Mouse (Mus musculus) midbrain, embryonic 10.5 days (tissue): ENCODE measurements around the gene Fam219a. TPM values are rescaled to one million over a fixed set of nuclear protein-coding genes. Genes with fewer than 3 reads are reported as not detected.
A peak's percentile ranks its signal among the peaks of the same experiment; 100 is the strongest.

Experiments used
- DNase-seq: peaks from one replicate; pipeline ENCODE4 v3.0.0-alpha.2; 2017; ENCODE audit warnings: low spot score
- H3K27ac ChIP-seq: fragments of 300-500 bp; sonication (generic); replicated peaks from 2 replicates; pipeline ENCODE4 v1.5.1; 2016; ENCODE audit warnings: mild to moderate bottlenecking
- H3K27me3 ChIP-seq: fragments of 300-500 bp; sonication (generic); 2 replicates; pipeline ENCODE4 v1.6.1; 2016; ENCODE audit warnings: low read depth, mild to moderate bottlenecking; ENCODE audit not compliant: poor library complexity, severe bottlenecking
- H3K36me3 ChIP-seq: fragments of 300-500 bp; sonication (generic); 2 replicates; pipeline ENCODE4 v1.6.1; 2016; ENCODE audit warnings: mild to moderate bottlenecking, moderate library complexity
- H3K4me1 ChIP-seq: fragments of 300-500 bp; sonication (generic); 2 replicates; pipeline ENCODE4 v1.6.1; 2016
- H3K4me3 ChIP-seq: fragments of 300-500 bp; sonication (generic); 2 replicates; pipeline ENCODE4 v1.5.1; 2016; ENCODE audit warnings: mild to moderate bottlenecking, moderate library complexity
- H3K9me3 ChIP-seq: fragments of 300-500 bp; sonication (generic); replicated peaks from 2 replicates; pipeline ENCODE4 v1.6.1; 2016; ENCODE audit warnings: mild to moderate bottlenecking
- WGBS: fragments of 180-500 bp; shearing (Covaris S2); methylation state at CpG from one replicate; pipeline ENCODE4 v1.1.7; 2016; 5-methylcytosine and 5-hydroxymethylcytosine counted together
- polyA plus RNA-seq: library from polyadenylated mRNA; unstranded; fragments of >200 nt; fragmentation: Nextera tagmentation; extraction: Ambion mirVana; gene quantifications from 2 replicates; pipeline ENCODE4 v1.2.1, GENCODE M21; 2016

The Fam219a gene
- polyA plus RNA-seq, 1 experiment from 2014 or later: 4.1 TPM

DNA sequence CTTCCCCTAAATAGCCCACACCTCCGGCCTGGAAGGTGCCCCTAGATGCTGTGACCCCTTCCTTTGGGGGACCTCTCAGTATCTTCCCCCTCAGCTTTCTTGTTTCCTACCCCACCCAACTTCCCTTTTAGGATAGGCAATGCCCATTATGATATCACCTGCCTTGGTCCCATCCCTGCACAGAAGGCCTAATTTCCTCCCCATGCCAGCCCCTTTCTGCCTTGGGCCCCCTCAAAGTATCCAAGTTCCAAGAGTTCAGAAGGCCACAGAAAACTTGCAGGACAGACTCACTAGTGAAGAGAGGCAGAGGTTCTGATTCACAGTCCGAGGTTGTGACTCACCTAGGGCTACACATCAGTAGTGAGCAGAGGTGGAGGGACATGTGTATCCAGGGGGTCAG lies 52.1 kb downstream of the Fam219a start, which contains the start of gene 1110017D15Rik:
Gene 1110017D15Rik, minus strand, starts transcription at position 101 of the 400 bp plus-strand sequence.
- Histone ChIP-seq H3K4me1 (peaks cover 22% of the 10 kb centered on the region), H3K4me3 (no peak within 1 kb of the TSS), H3K27ac (peak within 1 kb of the TSS; percentile 42; the same call in 1 of the 2 replicates), H3K27me3 (peaks cover 35% of the 10 kb centered on the region), H3K36me3 (peaks cover 20% of the 10 kb centered on the region), H3K9me3 (no peaks in the 10 kb centered on the region)
- 87% methylated on average over 2 of the region's 2 CpGs for WGBS
- DNase-seq: no peak

DNA sequence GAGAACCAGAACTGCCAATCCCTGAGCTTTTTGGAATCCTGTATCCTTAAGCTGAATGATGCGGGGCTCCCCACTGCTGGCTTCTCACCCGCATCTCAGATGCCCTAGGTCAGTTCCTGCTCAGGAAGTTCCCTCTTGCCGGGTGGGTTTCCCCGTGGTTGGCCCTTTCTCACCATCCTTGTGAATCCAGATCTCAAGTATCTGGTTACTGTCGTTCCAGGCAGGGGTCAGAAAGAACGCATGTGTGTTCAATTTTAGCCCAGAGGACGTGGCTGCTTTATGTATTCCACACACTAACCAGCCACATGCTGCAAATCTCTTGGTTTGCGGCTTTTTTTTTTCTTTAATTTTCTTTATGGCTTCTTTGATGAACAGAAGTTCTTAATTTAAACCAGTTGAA lies 55.6 kb downstream of the Fam219a start:
- WGBS: 28% methylated on average over 8 of the region's 8 CpGs
- no peak for DNase-seq
- H3K27ac ChIP-seq: no peak overlapping the region; the same call in 1 of the 2 replicates

DNA sequence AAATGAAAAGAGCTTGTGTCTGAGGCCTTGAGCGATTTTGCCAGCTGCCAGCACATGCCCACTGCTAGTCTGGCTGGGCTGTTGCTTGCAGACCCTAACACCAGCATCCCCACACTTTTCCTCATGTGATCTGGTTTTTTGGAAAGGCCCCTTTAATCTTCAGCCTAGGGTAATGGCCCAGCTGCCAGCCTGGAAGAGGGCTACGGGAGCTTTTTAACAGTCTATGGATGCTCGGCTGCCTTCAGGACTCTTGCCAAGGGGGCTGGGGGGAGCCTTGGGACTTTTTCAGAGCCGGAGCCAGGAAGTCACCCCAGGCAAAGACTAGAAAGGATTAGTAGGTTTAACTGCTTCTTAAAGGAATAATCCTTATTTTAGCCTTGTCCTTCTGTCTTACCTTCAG lies 56.0 kb downstream of the Fam219a start:
- Histone ChIP-seq H3K27me3 (peaks cover 42% of the 10 kb centered on the region), H3K4me1 (peaks cover 7% of the 10 kb centered on the region), H3K27ac (no peak overlapping the region; the same call in 1 of the 2 replicates), H3K4me3 (no peak overlapping the region), H3K36me3 (no peaks in the 10 kb centered on the region), H3K9me3 (no peaks in the 10 kb centered on the region)
- WGBS: 34% methylated on average over 4 of the region's 4 CpGs
- no peak for DNase-seq

More for the DNA sequence above, 55.6 kb downstream of the Fam219a start:
- Histone ChIP-seq H3K4me1 (peaks cover 7% of the 10 kb centered on the region), H3K27me3 (peaks cover 38% of the 10 kb centered on the region), H3K9me3 (no peaks in the 10 kb centered on the region), H3K36me3 (0 out of 2 replicates have a peak, but pooled peaks cover 2% of the 10 kb centered on the region), H3K4me3 (no peak overlapping the region)

DNA sequence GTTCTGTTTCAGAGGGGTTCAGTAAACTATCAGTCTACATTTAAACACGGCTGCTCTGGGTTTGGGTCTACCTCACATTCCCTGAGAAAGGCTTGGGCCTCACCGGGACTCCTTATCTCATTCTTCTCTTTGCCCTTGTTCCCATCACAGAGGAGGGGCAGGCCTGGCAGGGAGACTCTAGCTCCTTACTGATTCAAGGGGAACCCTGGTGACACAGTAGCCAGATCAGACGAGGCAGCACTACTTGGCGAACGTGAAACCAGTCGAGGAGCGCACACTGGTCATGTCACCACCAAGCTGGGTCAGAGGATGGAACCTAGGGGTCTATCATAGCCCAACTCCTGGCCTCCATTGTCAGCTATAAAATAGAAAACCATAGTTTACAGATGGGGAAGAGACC lies 61.3 kb downstream of the Fam219a start:
- no peak for DNase-seq
- H3K4me1 ChIP-seq: peaks cover 35% of the 10 kb centered on the region
- no peaks in the 10 kb centered on the region for H3K9me3 ChIP-seq
- peaks cover 62% of the 10 kb centered on the region for H3K27me3 ChIP-seq
- H3K4me3 ChIP-seq: peak overlapping the region; percentile 71
- no peak overlapping the region for H3K27ac ChIP-seq
- WGBS: 44% methylated on average over 7 of the region's 7 CpGs
- H3K36me3 ChIP-seq: no peaks in the 10 kb centered on the region

DNA sequence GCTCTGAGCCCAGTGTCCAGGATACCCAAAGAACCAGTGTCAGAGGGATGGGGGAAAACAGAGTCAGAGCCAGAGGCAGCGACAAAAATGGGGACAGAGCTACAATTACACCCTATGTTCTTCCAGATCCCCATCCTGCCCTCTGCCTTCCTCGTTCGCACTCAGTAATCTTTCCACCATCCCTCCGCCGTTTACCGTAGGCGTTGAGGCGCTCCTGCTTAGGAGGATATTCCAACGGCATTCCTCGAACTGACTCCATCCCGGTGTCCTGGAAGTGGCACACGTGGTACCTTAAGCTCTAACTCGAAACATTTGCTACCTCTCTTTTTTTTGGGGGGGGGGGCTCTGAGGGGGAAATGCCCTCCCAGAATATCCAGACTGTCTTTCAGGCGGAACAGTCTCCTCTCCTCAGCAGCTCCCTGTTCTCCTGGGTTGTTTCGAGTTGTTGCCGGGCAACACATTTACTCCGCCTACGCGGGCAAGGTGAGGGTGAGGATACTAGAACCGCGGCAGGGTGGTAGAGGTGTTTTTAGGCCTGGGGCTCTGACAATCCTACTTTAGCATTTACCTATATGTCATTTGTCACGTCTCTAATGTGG lies 61.9 kb downstream of the Fam219a start:
- Histone ChIP-seq H3K9me3 (no peaks in the 10 kb centered on the region), H3K4me3 (peak overlapping the region; percentile 71), H3K4me1 (peaks cover 41% of the 10 kb centered on the region), H3K27me3 (peaks cover 61% of the 10 kb centered on the region), H3K36me3 (no peaks in the 10 kb centered on the region), H3K27ac (peak overlapping the region; percentile 88)
- WGBS: 2% methylated on average over 22 of the region's 22 CpGs
- peak; percentile 59 for DNase-seq

DNA sequence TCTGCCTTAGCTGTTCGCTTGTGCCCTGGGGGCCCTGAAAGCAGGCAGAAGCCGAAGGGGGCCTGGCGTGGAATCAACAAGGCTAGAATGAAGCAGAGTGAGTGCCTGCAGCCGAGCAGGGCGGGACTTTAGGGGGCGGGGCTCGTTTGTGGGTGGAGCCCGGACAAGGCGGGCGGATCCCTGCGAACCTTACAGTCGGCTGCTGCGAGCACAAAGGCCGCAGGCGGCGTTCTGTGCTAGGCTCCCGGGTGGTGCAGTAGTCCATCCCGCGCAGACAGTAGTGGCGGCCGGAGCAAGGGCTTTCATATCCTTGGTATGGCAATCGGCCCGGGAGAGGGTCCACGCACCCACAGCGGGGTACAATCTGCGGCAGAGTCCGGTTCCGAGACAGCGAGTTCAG lies 62.4 kb downstream of the Fam219a start:
- Histone ChIP-seq H3K27me3 (peaks cover 61% of the 10 kb centered on the region), H3K27ac (peak overlapping the region; percentile 88), H3K4me3 (peak overlapping the region; percentile 71), H3K4me1 (peaks cover 46% of the 10 kb centered on the region), H3K9me3 (no peaks in the 10 kb centered on the region), H3K36me3 (no peaks in the 10 kb centered on the region)
- peak; percentile 92 for DNase-seq
- under 1% methylated on average over 29 of the region's 29 CpGs for WGBS

DNA sequence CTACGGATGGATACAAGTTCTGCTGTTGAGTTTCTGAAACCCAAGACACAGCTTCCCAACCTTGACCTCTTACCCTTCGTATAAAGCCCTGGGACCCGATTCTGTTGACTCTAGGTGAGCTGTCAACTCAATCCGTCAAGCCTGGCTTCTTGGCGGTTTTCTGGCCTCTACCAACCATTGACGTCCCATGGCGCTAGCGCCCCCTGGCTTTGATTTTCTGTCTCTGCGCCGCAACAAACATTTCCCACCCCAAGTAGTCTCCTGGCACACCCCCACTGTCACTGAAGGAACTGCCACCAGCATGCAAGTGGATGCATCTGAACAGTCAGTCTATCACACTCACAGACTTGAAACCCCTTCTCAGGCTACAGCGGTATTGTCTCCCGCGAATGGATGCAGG lies 63.2 kb downstream of the Fam219a start:
- 9% methylated on average over 13 of the region's 13 CpGs for WGBS
- peak; percentile 79 for DNase-seq
- peak overlapping the region; percentile 88 for H3K27ac ChIP-seq
- no peaks in the 10 kb centered on the region for H3K9me3 ChIP-seq
- H3K4me3 ChIP-seq: peak overlapping the region; percentile 71
- peaks cover 50% of the 10 kb centered on the region for H3K4me1 ChIP-seq
- H3K27me3 ChIP-seq: peaks cover 61% of the 10 kb centered on the region
- H3K36me3 ChIP-seq: no peaks in the 10 kb centered on the region

DNA sequence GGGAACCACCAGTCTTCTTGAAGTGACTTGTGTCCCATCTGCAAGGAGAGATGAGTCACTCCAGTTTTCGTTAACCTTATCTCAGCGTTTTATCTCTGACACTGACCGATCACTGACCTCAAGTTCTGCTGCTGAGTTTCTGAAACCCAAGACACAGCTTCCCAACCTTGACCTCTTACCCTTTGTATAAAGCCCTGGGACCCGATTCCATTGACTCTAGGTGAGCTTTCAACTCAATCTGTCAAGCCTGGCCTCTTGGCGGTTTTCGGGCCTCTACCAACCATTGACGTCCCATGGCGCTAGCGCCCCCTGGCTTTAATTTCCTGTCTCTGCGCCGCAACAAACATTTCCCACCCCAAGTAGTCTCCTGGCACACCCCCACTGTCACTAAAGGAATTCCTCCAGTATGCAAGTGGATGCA lies 64.2 kb downstream of the Fam219a start:
- H3K36me3 ChIP-seq: no peaks in the 10 kb centered on the region
- WGBS: 49% methylated on average over 11 of the region's 11 CpGs
- H3K9me3 ChIP-seq: no peaks in the 10 kb centered on the region
- DNase-seq: no peak
- H3K4me3 ChIP-seq: no peak overlapping the region
- no peak overlapping the region for H3K27ac ChIP-seq
- peaks cover 69% of the 10 kb centered on the region for H3K27me3 ChIP-seq
- peaks cover 50% of the 10 kb centered on the region for H3K4me1 ChIP-seq

DNA sequence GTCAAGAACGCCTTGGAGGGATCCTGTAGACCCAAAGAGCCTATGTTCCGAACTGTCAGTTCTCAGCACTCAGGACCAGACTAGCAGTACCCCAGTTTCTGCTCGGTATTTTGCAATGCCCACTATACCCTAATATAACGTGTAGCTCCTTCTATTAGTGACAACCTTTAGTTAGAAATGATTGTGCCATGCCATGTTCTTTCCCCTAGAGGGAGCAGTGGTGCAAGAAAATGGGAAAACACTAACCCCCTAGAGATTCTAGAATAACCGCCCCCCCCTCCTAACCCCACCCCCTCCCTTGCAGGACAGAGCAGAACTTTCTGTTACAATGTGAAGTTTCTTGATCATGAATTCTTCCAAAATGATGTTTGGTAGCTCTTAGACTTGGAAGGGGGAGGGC lies 65.0 kb downstream of the Fam219a start:
- Histone ChIP-seq H3K9me3 (no peaks in the 10 kb centered on the region), H3K27ac (no peak overlapping the region), H3K27me3 (peaks cover 70% of the 10 kb centered on the region), H3K36me3 (no peaks in the 10 kb centered on the region), H3K4me1 (peaks cover 51% of the 10 kb centered on the region), H3K4me3 (no peak overlapping the region)
- no peak for DNase-seq
- WGBS: 75% methylated on average over 5 of the region's 5 CpGs

DNA sequence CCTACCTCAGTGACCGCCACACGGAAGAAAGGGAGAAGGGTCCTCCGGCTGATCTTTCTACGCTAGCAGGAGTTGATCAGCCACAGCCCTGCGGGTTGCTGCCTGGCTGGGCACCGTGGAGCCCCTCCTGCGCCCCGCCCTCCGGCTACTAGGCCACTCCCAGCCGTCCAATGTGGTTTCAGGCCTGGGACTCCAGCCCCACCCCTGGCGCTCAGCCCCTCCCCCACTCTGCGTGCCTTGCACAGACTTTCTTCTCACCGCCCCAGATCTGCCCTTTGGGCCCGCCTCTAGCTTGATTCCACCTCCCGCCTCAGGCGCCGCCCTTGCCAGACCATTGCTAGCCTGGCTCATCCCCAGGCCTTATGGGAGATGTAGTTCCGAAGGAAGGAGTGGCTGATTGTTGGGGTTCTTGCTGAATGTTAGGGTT lies 66.3 kb downstream of the Fam219a start, which contains the start of gene AI464131:
Gene AI464131, minus strand, starts transcription at position 91 of the 427 bp plus-strand sequence.
- Histone ChIP-seq H3K9me3 (no peaks in the 10 kb centered on the region), H3K36me3 (no peaks in the 10 kb centered on the region), H3K4me3 (peak within 1 kb of the TSS; percentile 61), H3K4me1 (peaks cover 64% of the 10 kb centered on the region), H3K27me3 (peaks cover 70% of the 10 kb centered on the region), H3K27ac (peak within 1 kb of the TSS; percentile 79)
- peak; percentile 99 for DNase-seq
- 1% methylated on average over 18 of the region's 18 CpGs for WGBS

DNA sequence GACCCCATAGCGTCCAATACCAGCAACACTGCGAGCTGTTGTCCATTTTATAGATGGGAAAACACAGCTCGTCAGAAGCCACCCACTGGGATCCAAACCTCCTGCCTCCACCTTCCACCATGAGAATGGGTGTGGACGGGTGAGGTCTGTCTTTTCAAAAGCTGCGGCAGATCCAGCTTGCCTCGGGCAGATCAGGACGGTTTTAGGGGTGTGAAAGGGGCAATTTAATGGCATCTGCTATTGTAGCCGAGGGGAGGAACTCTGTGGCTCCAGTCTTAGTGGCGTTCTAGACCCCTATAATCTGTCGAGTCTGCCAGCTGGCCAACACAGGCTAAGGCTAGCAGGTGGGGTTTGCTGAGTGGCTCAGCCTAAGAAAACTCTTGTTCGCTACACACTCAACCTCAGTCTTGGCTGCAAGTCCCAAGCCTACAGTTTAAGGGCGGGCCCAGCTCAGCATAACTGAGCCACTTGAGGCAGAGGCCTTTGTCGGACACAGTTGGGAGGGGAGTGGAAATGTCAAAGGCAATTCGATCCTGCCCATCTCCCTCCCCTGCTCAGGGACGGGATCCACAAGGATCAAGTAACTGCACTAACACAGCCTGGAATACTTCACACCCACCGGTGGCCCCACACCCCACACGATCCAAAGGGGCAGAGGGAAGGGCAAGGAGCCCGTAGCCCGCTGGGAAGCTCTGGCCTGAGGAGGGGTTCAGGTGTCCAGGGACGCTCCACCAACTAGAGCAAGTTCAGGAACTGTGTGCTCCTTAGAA lies 67.0 kb downstream of the Fam219a start:
- Histone ChIP-seq H3K27ac (peak overlapping the region; percentile 79), H3K27me3 (peaks cover 71% of the 10 kb centered on the region), H3K9me3 (no peaks in the 10 kb centered on the region), H3K36me3 (no peaks in the 10 kb centered on the region), H3K4me1 (peaks cover 64% of the 10 kb centered on the region), H3K4me3 (peak overlapping the region; percentile 61)
- DNase-seq: no peak
- 10% methylated on average over 20 of the region's 20 CpGs for WGBS

DNA sequence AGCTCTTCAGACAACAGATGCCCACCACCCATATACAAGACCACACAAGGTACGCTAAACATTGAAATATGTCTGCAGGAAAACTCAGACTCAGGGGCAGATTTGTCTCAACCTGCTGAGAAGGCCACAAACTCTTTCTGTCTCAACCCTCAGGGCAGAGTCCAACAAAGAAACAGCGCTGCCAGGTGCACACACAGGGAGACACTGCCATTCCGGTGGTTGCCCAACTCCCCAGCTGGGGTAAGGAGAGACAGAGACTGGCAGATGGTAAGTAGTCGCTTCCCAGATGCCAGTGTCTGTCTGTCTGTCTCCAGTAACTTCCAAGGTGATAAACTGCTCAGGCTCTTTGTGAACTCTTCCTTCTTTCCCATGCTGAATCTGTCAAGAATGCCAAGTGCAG lies 68.6 kb downstream of the Fam219a start:
- DNase-seq: no peak
- 71% methylated on average over 4 of the region's 4 CpGs for WGBS
- H3K27ac ChIP-seq: no peak overlapping the region

DNA sequence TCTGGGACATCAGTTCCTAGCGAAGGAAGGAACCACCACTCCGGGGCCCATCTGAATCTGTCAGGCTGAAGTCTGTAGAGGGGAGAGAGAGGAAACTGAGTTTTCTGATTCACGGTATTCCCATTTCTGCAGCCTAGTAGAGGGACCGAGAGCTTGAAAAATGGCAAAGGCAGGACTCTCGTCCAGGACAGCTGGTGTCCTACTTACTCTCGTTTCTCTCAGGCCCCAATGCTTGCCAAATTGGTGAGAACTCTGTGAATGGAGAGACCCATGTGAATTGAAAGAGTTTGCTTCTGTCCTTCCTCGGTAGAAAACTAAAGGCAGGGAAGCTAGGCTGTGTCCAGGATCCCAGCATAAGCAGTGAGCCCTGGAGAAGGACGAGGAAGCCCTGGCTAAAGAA lies 69.7 kb downstream of the Fam219a start:
- WGBS: 59% methylated on average over 8 of the region's 8 CpGs
- H3K36me3 ChIP-seq: peaks cover 14% of the 10 kb centered on the region
- peaks cover 44% of the 10 kb centered on the region for H3K4me1 ChIP-seq
- H3K9me3 ChIP-seq: no peaks in the 10 kb centered on the region
- H3K4me3 ChIP-seq: peak overlapping the region; percentile 51; the same call in 1 of the 2 replicates
- no peak for DNase-seq
- H3K27ac ChIP-seq: no peak overlapping the region
- peaks cover 84% of the 10 kb centered on the region for H3K27me3 ChIP-seq

More for the DNA sequence above, 68.6 kb downstream of the Fam219a start:
- Histone ChIP-seq H3K27me3 (peaks cover 84% of the 10 kb centered on the region), H3K4me1 (peaks cover 52% of the 10 kb centered on the region), H3K36me3 (peaks cover 11% of the 10 kb centered on the region), H3K4me3 (no peak overlapping the region), H3K9me3 (no peaks in the 10 kb centered on the region)
